Mouse (Mus musculus) v-Abl transformed pro-B cells (cell line): Measurements from ENCODE around the gene Lrrc73.

Experiments used
- in situ Hi-C, 2 experiments: fragments of 400-800 bp; cut with MboI; formaldehyde crosslinking; loops; one replicate each; pipeline ENCODE4 v1.15.1; 2025; ENCODE audit not compliant: unreplicated experiment in 2 of 2

Lrrc73 gene

GRCm38 (mm10) chr17:46258279-46259053, 5.1 kb downstream of the Lrrc73 start:
- in situ Hi-C loops = loop anchor here in 1 of 2 experiments (5.0 kb wide), 1 partner anchor 526 kb away; the partner anchor contains the start of gene 1600014C23Rik

- in situ Hi-C loops = loop anchor here in 1 of 2 experiments (5.0 to 10.0 kb wide), 2 partner anchors 245 to 527 kb away; partner anchors contain the start of gene 1600014C23Rik
These were observed 6.3 kb downstream of the Lrrc73 start for GRCm38 (mm10) chr17:46259675-46260074.

- in situ Hi-C loops = loop anchor here in 1 of 2 experiments (10.0 kb wide), 1 partner anchor 243 kb away; no protein-coding TSS in a partner anchor
These were observed 8.9 kb downstream of the Lrrc73 start for GRCm38 (mm10) chr17:46262201-46262694.

DNA sequence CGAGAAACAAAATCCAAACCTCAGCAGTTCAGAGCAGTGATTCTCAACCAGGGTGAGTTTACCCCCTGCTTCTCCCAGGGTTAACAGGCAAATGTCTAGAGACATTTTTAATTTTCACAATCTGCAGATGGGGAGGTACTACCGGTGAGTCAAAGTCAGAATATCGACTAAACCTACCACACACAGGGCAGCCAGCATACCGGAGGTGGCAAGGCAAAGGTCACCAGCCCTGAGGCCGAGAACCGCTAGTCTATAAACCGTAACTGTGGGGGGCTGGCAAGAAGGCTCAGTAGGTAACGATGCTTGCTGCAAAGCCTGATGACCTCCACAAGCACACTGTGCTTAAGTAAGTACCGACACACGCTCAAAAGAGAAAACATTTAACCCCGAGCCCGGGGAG, 12.2 kb downstream of the Lrrc73 start:
- in situ Hi-C loops = loop anchor here (5.0 to 10.0 kb wide), 3 partner anchors 37 to 239 kb away; no protein-coding TSS in a partner anchor

DNA sequence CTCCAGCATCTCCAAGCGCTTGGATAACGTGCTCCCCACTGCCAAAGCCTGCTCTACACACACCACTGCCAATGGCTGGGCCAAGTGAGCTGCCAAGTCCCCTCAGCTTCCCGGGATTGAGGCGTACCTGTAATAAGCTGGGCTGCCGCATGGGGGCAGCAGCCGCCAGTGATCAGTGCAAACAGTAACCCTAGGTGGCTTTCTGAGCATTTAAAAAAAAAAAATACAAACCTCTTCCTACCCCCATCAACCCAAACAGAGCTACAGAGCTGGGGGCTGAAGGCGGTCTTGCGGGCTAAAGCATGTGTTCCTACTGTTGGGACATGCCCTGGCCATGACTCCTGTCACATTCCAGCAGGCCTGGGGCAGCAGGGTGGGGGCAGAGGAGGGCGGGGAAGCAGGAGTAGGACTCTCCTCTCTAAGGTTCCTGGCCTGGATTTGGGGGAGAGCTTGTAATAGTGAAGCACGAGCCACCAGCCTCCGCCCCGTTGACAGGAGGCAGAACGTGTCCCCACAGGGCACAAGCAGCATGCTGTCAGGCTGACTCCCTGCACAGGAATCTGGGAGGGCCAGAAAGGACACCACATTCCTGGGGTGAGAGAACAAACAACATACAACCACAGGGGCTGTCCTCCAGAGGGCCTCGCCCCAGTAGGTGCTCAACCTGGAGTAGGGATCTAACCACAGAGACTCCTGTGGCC, 12.7 kb downstream of the Lrrc73 start:
- in situ Hi-C loops = loop anchor here (5.0 to 10.0 kb wide), 3 partner anchors 36 to 239 kb away; no protein-coding TSS in a partner anchor

- in situ Hi-C loops = loop anchor here (5.0 to 10.0 kb wide), 3 partner anchors 35 to 238 kb away; no protein-coding TSS in a partner anchor
These were observed 13.7 kb downstream of the Lrrc73 start for GRCm38 (mm10) chr17:46266986-46267385.

DNA sequence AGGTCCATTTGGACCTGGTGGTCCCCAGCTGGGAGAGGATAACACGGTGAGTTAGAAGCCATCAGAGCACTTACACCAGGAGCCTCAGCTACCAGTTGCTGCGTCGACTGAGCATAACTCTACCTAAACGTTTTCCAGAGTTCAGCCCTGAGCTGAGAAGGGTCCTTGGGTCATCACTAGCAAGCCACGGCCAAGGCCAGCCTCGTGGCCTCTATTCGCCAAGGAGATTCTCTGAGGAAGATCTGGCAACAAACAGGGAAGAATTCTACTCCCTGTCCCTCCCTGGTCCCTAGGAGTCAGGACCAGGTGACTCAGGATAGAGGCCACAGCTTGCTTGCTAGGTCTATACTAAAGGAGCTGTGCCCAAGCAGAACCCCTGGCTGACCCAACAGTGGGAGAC, 14.2 kb downstream of the Lrrc73 start:
- in situ Hi-C loops = loop anchor here (5.0 to 10.0 kb wide), 3 partner anchors 35 to 237 kb away; no protein-coding TSS in a partner anchor

DNA sequence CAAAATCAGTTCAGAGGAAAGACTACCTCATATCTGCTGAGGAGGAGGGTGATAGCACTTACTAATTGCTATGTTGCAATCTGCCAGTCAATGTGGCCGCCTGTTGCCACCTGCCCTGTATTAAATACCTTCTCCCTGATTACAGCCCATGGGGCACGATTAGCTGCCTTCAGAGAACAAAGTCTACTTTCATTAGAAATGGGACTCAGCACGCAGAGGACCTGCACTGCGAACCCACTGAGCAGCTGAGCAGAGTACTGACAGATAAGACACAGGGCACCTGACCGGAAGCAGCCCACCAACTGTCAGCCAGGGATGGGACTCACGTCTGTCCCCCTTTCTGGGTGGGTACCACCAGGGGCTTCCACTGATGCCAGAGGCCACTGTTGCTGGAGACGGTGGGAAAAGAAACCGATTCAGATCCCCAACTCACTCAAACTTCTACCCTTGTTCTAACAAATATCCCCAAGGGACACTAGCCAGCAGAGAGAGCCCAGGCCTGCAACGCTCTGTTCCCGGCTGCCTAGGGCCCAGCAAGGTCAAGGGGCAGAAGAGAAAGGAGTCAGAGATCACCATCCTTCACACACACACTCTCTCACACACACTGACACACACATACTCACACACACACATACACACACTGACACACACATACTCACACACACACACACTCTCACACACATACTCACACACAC, 14.8 kb downstream of the Lrrc73 start:
- in situ Hi-C loops = loop anchor here (5.0 to 10.0 kb wide), 3 partner anchors 34 to 237 kb away; no protein-coding TSS in a partner anchor

GRCm38 (mm10) chr17:46269771-46270534, 16.6 kb downstream of the Lrrc73 start:
- in situ Hi-C loops = loop anchor here (5.0 to 10.0 kb wide), 3 partner anchors 32 to 235 kb away; no protein-coding TSS in a partner anchor

DNA sequence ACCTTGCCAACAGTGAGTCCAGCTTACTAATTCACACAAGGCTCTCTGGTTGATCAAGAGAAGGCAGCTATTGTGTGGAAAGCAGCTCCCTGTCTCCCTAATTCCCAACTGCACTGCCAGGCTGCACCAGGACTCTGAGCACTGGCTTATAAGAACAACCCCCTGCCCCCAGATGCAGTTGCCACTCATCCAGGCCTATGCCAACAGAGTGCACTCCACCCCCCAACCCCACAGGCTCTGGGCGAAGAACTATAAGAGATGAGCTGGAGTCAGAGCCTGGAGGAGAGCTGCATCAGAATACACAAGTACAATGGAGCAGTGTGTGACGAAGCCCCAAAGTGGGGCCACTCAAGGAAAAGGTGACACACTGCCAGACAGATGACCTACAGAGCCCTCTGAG, 18.7 kb downstream of the Lrrc73 start:
- in situ Hi-C loops = no loop called here

DNA sequence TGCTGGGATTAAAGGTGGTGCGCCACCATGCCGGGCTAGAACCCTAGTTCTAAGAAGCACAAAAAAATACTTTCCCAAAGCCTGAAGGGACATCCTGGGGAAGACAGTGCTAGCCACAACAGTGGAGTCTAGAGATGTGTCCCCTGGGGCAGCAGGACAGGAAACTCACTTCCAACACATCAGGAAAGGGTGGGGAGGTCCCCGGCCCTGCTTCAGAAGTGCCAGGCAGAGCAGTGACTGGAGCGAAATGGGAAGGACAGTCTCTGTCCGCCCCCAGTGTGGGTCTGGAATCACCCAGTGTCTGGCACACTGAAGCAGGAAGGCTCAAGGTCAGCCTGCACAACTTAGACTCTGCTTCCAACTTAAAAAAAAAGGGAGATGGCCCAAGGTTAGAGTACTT, 19.3 kb downstream of the Lrrc73 start:
- in situ Hi-C loops = no loop called here

GRCm38 (mm10) chr17:46273803-46274236, 20.5 kb downstream of the Lrrc73 start:
- in situ Hi-C loops = no loop called here

GRCm38 (mm10) chr17:46274465-46274864, 21.1 kb downstream of the Lrrc73 start:
- in situ Hi-C loops = no loop called here

GRCm38 (mm10) chr17:46275034-46275433, 21.7 kb downstream of the Lrrc73 start:
- in situ Hi-C loops = loop anchor here in 1 of 2 experiments (25.0 kb wide), 1 partner anchor 538 kb away; the partner anchor contains the start of gene 1600014C23Rik

DNA sequence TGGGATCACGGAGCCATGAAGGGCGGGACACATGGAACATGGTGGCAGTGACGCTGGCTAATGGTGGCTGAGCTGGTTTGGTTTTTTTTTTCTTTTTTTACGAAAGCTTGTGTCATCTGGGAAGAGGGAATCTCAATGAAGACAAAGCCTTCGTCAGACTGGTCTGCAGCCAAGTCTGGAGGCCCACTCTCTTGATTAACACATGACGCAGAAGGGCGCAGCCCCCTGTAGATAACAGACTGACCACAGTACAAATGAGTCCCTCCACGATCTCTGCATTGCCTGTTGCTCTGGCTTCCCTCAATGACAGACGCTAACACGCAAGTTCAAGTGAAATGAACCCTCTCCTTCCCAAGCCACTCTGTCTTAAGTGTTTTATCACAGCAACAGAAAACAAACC, 22.2 kb downstream of the Lrrc73 start:
- in situ Hi-C loops = loop anchor here in 1 of 2 experiments (25.0 kb wide), 1 partner anchor 538 kb away; the partner anchor contains the start of gene 1600014C23Rik

- in situ Hi-C loops = loop anchor here in 1 of 2 experiments (25.0 kb wide), 1 partner anchor 540 kb away; the partner anchor contains the start of gene 1600014C23Rik
These were observed 24.3 kb downstream of the Lrrc73 start for GRCm38 (mm10) chr17:46277586-46277985.

- in situ Hi-C loops = loop anchor here in 1 of 2 experiments (25.0 kb wide), 1 partner anchor 541 kb away; the partner anchor contains the start of gene 1600014C23Rik
These were observed 24.9 kb downstream of the Lrrc73 start for GRCm38 (mm10) chr17:46278011-46278765.

DNA sequence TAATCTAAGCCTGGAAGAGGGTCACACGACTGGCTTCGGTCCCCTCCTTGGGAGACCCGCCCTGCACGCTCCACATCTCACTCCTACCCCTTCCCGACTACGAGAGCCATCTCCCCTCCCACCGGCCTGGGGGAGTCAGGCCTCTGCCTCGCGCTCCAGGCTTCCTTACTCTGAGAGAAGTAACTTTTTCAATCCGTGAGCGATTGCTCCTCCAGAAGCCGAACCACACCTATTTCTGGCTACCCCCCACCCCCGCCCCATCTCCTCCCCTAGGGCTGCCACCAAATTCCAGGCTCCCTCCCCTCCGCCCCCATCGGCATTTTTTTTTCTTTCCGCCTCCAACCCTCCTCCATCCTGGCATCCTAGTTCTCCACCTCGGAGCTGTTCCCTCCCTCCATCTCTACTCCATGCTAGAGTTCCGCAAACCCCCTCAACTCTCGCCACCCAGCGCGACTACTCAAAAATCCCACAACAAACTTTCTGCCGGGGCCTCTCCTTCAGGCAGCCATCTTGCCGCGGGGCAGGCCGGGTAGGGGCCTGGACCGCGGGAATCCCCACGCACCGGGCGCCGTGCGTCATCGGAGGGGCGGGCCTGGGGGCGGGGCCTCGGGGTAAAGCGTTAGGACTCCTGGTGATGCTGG, 29.3 kb downstream of the Lrrc73 start, which contains the start of gene Tjap1:
TSS of gene Tjap1 (minus strand) at position 544 of the 641 bp plus-strand sequence.
- in situ Hi-C loops = loop anchor here in 1 of 2 experiments (25.0 kb wide), 1 partner anchor 545 kb away; the partner anchor contains the start of gene 1600014C23Rik
